Mouse (Mus musculus): ENCODE measurements around the gene Anxa8.

The Anxa8 gene

DNA sequence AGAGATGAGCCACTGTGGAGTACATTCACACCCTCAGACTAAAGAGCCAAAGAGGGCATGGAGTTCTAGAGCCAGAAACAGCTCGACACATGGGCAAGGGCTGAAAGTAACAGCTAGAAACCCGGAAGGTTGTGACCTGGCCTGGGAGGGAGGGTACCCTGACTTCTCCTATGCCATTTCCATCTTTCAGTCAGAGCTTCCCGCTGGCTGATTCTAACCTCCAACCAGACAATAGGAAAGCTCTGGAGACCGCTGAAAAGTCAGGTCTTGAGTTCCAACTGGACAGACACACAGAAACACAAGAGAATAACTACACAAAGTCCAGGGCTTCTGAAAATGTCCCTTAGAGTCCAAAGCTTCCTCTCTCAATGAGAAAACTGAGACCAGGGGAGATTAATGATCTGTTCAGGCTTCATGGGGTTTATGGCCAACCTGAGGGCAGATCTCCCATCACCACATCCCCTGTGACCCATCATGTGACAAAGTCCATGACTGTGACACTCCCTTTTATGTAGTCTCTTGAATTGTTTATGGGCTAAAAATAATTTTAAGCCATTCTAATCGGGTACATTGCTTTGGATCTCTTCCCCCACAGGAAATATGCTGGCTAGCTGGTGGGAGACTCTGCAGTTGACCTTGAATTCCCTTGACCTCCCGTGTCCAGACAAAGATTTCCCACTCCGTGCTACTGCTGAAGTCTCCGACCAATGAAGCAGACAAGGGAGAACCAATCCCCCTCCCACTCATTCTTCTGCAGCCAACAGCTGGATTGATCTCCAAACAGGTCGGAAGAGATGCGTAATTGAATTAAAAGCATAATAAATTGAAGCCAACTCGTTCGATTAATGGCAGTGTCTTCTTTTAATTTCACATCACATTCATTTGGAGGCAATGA, 34.5 kb downstream of the Anxa8 start:
- DNase-seq, result no peak

DNA sequence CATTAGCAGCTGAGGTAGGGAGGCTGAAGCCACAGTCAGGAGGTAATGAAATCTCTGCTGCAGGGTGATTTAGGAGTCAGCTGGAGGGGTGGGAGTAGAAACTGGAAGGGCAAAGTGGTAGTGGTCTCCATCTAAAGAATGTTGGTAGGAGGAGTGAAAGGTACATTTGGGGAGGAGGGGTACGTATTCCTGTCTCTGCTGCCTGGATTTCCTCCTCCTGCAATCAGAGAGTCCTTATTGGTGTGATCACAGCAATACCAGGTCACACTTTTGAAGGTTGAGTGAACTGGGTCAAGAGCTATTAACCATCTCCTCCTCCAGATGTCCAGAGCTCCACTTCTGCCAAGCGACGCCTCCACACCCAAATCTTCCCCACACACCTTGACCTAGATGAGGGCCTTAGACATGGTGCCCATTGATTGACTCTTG, 35.2 kb downstream of the Anxa8 start:
- DNase-seq, result no peak

DNA sequence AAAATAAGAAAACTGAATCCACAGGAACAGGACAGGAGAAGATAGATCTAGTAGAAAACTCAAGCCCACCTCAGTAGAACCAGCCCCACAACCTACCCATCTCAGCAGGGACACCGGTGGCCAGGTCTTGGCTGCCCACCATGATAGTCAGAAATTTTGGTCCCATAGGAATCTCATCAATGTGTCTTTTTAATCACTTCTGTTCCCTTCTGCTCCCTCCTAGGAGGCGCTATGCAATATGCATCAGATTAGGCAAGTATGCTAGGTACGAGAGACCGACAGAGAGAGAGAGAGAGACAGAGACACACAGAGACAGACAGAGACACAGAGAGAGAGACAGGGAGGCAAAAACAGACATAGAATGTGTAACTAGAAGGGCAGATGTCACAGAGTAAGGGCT, 35.9 kb downstream of the Anxa8 start:
- DNase-seq, result no peak

DNA sequence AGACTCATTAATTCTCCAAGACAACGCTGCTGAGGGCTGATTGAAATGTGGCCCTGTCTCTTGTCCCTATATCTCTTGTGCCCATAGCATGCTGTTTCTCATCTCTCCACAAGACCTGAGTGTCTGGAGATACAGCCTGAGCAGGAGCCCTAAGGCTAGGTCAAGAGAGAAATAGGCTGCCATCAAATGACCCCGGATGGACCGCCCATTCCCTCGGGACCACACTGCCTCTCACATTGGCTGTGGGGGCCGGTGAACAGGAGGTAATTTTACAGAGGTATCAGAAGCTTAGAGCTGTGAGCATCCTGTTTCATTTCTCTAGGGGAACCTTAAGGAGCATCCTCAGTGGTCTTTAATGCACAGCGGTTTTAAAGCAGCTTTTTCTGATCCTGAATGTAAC, 45.4 kb downstream of the Anxa8 start:
- DNase-seq, result no peak

DNA sequence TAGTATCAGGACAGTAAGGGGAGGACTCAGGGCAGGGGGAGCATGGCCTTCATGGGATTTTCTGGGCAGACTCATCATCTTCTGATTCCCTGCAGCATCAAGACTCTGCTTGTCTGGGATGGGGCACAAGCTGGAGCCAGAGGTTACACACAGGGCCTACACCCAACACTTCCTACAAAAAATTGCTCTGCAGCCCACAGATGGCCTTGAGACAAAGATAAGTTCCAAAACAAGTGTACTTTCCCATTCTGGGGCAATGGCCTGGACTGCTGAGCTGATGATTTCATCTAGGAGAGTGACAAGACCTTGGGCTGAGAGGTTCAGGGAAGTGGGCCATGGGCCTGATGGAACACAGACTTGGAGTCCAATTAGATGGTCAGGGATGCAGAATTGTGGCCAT, 49.6 kb downstream of the Anxa8 start:
- no peak for DNase-seq

DNA sequence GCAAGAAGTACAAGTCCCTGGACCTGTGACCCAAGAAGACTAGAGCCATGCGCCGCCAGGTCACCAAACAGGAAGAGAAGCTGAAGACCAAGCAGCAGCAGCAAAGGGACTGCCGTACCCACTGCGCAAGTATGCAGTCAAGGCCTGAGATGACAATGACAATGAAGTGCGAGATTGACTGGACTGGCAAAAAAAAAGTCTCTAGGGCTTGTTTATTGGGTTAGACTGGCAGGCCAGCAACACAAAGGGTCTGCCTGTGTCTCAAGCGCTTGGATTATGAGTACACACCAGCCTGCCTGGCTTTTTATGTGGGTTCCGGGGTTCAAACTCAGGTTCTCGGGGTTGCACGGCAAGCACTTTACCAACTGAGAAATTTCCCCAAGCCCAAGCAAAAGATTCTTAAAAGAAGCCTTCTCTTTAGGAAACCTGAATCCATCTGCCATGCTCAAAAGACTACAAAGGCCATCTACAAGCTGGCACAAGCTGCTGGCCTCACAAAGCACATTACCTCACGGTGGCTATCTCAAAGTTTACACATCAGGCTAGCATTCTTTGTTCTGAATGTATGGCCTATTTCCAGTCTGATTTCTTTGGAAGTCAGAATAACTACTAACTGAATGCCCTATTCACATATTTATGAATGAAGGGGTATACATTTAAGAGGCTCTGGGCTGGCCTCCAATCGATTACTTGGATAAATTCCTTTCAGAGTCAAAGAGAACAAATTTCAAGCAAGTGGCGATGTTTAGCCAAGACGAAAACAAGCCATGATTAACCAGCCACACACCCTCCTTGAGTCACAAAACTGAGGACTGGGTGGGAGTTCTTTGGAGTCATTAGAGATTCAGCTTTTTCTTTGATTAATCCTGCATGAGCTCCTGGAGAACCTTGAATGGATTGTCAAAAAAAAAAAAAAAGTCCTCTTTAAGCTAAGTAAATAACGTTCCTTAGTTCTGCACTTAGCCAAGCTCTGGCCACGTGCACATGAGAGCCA, 54.2 kb downstream of the Anxa8 start:
- DNase-seq, result no peak

DNA sequence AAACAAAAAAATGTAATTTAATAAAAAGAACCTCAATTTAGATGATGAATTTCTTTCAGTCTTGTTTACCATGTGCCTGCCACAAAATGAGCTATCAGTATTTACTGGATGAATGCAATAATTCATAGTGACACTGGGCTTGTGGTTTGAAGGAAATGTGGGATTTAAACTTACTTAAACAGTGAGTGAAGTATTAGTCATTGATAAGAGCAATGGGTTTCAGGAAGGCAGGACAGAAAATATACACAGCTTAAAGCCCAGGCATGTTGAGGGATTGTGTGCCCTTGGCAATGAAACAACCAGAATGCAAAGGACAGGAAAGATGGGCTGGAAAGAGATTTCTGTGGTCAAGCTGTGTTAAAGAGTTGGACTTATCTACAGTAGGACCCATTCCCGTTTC, 56.5 kb downstream of the Anxa8 start:
- no peak for DNase-seq

DNA sequence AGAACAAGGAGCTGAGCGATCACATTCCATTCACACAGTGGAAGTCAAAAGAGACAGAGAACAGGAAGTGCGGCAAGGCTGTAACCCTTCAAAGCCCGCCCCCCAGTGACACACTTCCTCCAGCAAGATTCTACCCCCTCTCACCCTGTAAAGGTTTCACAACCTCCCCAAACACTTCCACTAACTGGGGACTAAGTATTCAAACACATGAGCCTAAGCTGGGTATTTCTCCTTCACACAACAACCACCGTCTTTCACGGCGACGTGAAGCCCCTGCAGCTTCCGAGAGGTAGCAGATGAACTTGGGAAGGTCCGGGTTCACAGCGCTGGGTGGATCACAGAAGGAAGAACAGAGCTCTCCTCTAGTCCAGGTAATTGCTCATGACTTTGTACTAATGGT, 57.1 kb downstream of the Anxa8 start:
- DNase-seq, result no peak
